Mouse (Mus musculus) kidney, adult 2 months (tissue): ENCODE results near the gene Rpl10a. TPM values are rescaled to one million over a fixed set of nuclear protein-coding genes. Genes with fewer than 3 reads are reported as not detected.

Source experiments
- DNase-seq: peaks from one replicate; pipeline ENCODE4 v3.0.0; 2021
- H3K27ac ChIP-seq: fragments of 200-500 bp; 2 replicates; pipeline ENCODE4 v1.5.1; 2012; ENCODE audit warnings: low read depth, low read length, control low read depth, inconsistent platforms; ENCODE audit not compliant: insufficient read depth
- H3K27me3 ChIP-seq: fragments of 200-500 bp; replicated peaks from 2 replicates; pipeline ENCODE4 v1.6.1; 2012; ENCODE audit warnings: mild to moderate bottlenecking, moderate library complexity, low read length, inconsistent platforms; ENCODE audit not compliant: control insufficient read depth, insufficient read depth
- H3K36me3 ChIP-seq: fragments of 200-500 bp; 2 replicates; pipeline ENCODE4 v1.6.1; 2012; ENCODE audit warnings: mild to moderate bottlenecking, moderate library complexity, low read length, inconsistent platforms; ENCODE audit not compliant: control insufficient read depth, insufficient read depth
- H3K4me1 ChIP-seq: fragments of 200-500 bp; 2 replicates; pipeline ENCODE4 v1.6.1; 2011; ENCODE audit warnings: low read length; ENCODE audit not compliant: control insufficient read depth, insufficient read depth
- H3K4me3 ChIP-seq: fragments of 200-500 bp; 2 replicates; pipeline ENCODE4 v1.5.1; 2011; ENCODE audit warnings: mild to moderate bottlenecking, low read depth, low read length, control low read depth; ENCODE audit not compliant: insufficient read depth
- CTCF ChIP-seq: fragments of 200-500 bp; conservative IDR thresholded peaks from 2 replicates; pipeline ENCODE4 v1.5.1; 2011; ENCODE audit warnings: low read depth, mild to moderate bottlenecking, control low read depth, low read length, moderate library complexity, mixed read lengths; ENCODE audit not compliant: insufficient read depth, insufficient read length
- POLR2A ChIP-seq: fragments of 200-500 bp; IDR thresholded peaks from one replicate; pipeline ENCODE4 v1.6.1; 2011; ENCODE audit warnings: low read depth, low read length, control low read depth
- WGBS: fragments of 180-500 bp; shearing (Covaris S2); methylation state at CpG from one replicate; pipeline ENCODE4 v1.1.7; 2018; 5-methylcytosine and 5-hydroxymethylcytosine counted together
- polyA plus RNA-seq: library from polyadenylated mRNA; depleted of rRNA; stranded (reverse); fragments of >200 nt; gene quantifications from 2 replicates; pipeline ENCODE4 v1.2.3, GENCODE M21; 2012

The Rpl10a gene
- polyA plus RNA-seq, 1 experiment, result 2,603 TPM

GRCm38 (mm10) chr17:28294449-28295333, 33.6 kb upstream of the Rpl10a start:
- H3K36me3 ChIP-seq, result no peaks in the 10 kb centered on the region
- no peak overlapping the region for H3K4me3 ChIP-seq
- no peak overlapping the region for H3K27ac ChIP-seq
- TF ChIP-seq POLR2A (no peak), CTCF (no peak)
- DNase-seq, result no peak
- H3K27me3 ChIP-seq, result no peaks in the 10 kb centered on the region
- H3K4me1 ChIP-seq, result peaks cover 6% of the 10 kb centered on the region; the same call in 1 of the 2 replicates
- WGBS, result 79% methylated on average over 17 of the region's 17 CpGs

- DNase-seq, result no peak
- Histone ChIP-seq H3K27me3 (no peaks in the 10 kb centered on the region), H3K27ac (no peak overlapping the region), H3K4me3 (no peak overlapping the region), H3K36me3 (no peaks in the 10 kb centered on the region), H3K4me1 (no peaks in the 10 kb centered on the region)
- TF ChIP-seq POLR2A, result no peak
- no peak for TF ChIP-seq CTCF
- 94% methylated on average over 17 of the region's 17 CpGs for WGBS
These were observed 29.4 kb upstream of the Rpl10a start for GRCm38 (mm10) chr17:28298888-28299287.

DNA sequence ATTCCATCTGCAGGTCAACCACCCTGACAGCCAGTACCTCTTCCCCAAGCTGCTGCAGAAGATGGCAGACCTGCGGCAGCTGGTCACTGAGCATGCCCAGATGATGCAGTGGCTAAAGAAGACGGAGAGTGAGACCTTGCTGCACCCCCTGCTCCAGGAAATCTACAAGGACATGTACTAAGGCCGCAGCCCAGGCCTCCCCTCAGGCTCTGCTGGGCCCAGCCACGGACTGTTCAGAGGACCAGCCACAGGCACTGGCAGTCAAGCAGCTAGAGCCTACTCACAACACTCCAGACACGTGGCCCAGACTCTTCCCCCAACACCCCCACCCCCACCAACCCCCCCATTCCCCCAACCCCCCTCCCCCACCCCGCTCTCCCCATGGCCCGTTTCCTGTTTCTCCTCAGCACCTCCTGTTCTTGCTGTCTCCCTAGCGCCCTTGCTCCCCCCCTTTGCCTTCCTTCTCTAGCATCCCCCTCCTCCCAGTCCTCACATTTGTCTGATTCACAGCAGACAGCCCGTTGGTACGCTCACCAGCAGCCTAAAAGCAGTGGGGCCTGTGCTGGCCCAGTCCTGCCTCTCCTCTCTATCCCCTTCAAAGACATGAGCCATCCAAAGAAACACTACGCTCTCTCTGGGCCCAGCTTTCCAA, 28.5 kb upstream of the Rpl10a start:
- no peak for DNase-seq
- WGBS, result 56% methylated on average over 11 of the region's 11 CpGs
- Histone ChIP-seq H3K27ac (no peak overlapping the region), H3K27me3 (no peaks in the 10 kb centered on the region), H3K4me1 (no peaks in the 10 kb centered on the region), H3K4me3 (no peak overlapping the region), H3K36me3 (no peaks in the 10 kb centered on the region)
- TF ChIP-seq POLR2A (no peak), CTCF (no peak)

DNA sequence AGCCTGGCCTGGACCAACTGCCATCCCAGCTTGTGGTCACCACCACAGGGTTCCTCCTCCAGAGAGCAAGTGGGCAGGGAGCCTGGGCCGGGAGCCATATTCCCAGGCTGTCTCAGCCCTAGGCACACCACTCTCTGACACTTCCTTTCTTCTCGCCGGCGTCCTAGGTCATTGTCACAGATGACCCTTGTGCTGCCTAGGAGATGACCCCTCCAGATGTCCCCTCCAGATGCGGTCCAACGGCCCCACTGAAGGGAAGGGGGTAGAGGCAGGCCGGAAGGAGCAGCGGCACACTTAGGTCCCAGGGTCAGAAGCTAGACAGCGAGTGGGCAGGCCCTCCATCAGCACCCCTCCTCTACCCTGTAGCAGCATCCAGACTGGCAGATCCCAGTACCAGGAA, 27.9 kb upstream of the Rpl10a start:
- Histone ChIP-seq H3K36me3 (no peaks in the 10 kb centered on the region), H3K27ac (no peak overlapping the region), H3K27me3 (no peaks in the 10 kb centered on the region), H3K4me1 (no peaks in the 10 kb centered on the region), H3K4me3 (no peak overlapping the region)
- TF ChIP-seq POLR2A, result no peak
- TF ChIP-seq CTCF, result no peak
- 53% methylated on average over 9 of the region's 9 CpGs for WGBS
- DNase-seq, result no peak

- WGBS, result 66% methylated on average over 3 of the region's 3 CpGs
- TF ChIP-seq POLR2A (no peak), CTCF (no peak)
- Histone ChIP-seq H3K27me3 (no peaks in the 10 kb centered on the region), H3K4me1 (no peaks in the 10 kb centered on the region), H3K4me3 (no peak overlapping the region), H3K36me3 (no peaks in the 10 kb centered on the region), H3K27ac (no peak overlapping the region)
- DNase-seq, result no peak
These were observed 27.4 kb upstream of the Rpl10a start for GRCm38 (mm10) chr17:28300850-28301249.

- Histone ChIP-seq H3K27ac (no peak overlapping the region), H3K27me3 (no peaks in the 10 kb centered on the region), H3K4me1 (no peaks in the 10 kb centered on the region), H3K36me3 (no peaks in the 10 kb centered on the region), H3K4me3 (no peak overlapping the region)
- no peak for TF ChIP-seq POLR2A
- no peak for TF ChIP-seq CTCF
- 72% methylated on average over 10 of the region's 10 CpGs for WGBS
- no peak for DNase-seq
These were observed 23.1 kb upstream of the Rpl10a start for GRCm38 (mm10) chr17:28305172-28305571.
